Mouse (Mus musculus) heart, adult 2 months (tissue): ENCODE measurements around the gene Hyal3. TPM values are rescaled to one million over a fixed set of nuclear protein-coding genes. Genes with fewer than 3 reads are reported as not detected.

ENCODE experiments used
- DNase-seq, 2 experiments: peaks; one replicate each; pipeline ENCODE4 v3.0.0; 2021
- H3K27ac ChIP-seq: fragments of 200-600 bp; 2 replicates; pipeline ENCODE4 v1.8.1; 2022
- H3K27me3 ChIP-seq: fragments of 200-500 bp; 2 replicates; pipeline ENCODE4 v1.6.1; 2012; ENCODE audit warnings: mild to moderate bottlenecking, low read length, inconsistent platforms, mixed read lengths; ENCODE audit not compliant: control insufficient read depth, insufficient read depth
- H3K36me3 ChIP-seq: fragments of 200-500 bp; 2 replicates; pipeline ENCODE4 v1.6.1; 2012; ENCODE audit warnings: low read length, inconsistent platforms; ENCODE audit not compliant: control insufficient read depth, insufficient read depth
- H3K4me1 ChIP-seq: fragments of 200-500 bp; 2 replicates; pipeline ENCODE4 v1.6.1; 2011; ENCODE audit warnings: low read length; ENCODE audit not compliant: control insufficient read depth, insufficient read depth
- H3K4me3 ChIP-seq: fragments of 200-600 bp; 2 replicates; pipeline ENCODE4 v1.8.1; 2022
- H3K79me2 ChIP-seq: fragments of 200-500 bp; replicated peaks from 2 replicates; pipeline ENCODE4 v1.6.1; 2012; ENCODE audit warnings: mild to moderate bottlenecking, inconsistent platforms, low read length, moderate library complexity, mixed read lengths; ENCODE audit not compliant: control insufficient read depth, insufficient read depth
- H3K9ac ChIP-seq: fragments of 200-500 bp; 2 replicates; pipeline ENCODE4 v1.6.1; 2012; ENCODE audit warnings: low read depth, mild to moderate bottlenecking, control low read depth, inconsistent platforms, low read length, mixed read lengths
- CTCF ChIP-seq: fragments of 200-600 bp; IDR thresholded peaks from 2 replicates; pipeline ENCODE4 v1.8.1; 2022; ENCODE audit warnings: antibody characterized with exemption, mild to moderate bottlenecking, moderate library complexity
- EP300 ChIP-seq: fragments of 200-500 bp; IDR thresholded peaks from 2 replicates; pipeline ENCODE4 v1.6.1; 2011; ENCODE audit warnings: low read depth, low read length, control low read depth; ENCODE audit not compliant: insufficient read depth
- POLR2A ChIP-seq: fragments of 200-500 bp; IDR thresholded peaks from 2 replicates; pipeline ENCODE4 v1.6.1; 2011; ENCODE audit warnings: mild to moderate bottlenecking, low read depth, low read length, control low read depth; ENCODE audit not compliant: insufficient read depth
- WGBS: fragments of 180-500 bp; shearing (Covaris S2); methylation state at CpG from one replicate; pipeline ENCODE4 v1.1.7; 2018; 5-methylcytosine and 5-hydroxymethylcytosine counted together
- intact Hi-C: fragments of 180-260 bp; cut with DNase I; formaldehyde crosslinking; loops from one replicate; pipeline ENCODE4 v1.15.1; 2025
- polyA plus RNA-seq: library from polyadenylated mRNA; depleted of rRNA; stranded (reverse); fragments of >200 nt; gene quantifications from 2 replicates; pipeline ENCODE4 v1.2.3, GENCODE M21; 2012
- total RNA-seq, 2 experiments: library from RNA; stranded (reverse); gene quantifications; 2 replicates each; pipeline ENCODE4 v1.2.3; 2021

The Hyal3 gene
- total and polyA plus RNA-seq, 3 experiments, result 0.29 to 0.34 (median 0.31) TPM

- Histone ChIP-seq H3K27ac (no peak overlapping the region), H3K4me3 (no peak overlapping the region), H3K9ac (no peak overlapping the region), H3K36me3 (peaks cover 5% of the 10 kb centered on the region; the same call in 1 of the 2 replicates), H3K4me1 (peaks cover 15% of the 10 kb centered on the region), H3K79me2 (peaks cover 9% of the 10 kb centered on the region), H3K27me3 (no peaks in the 10 kb centered on the region)
- intact Hi-C loops, result loop anchor here (10.0 kb wide), 2 partner anchors 645 to 855 kb away; partner anchors contain the start of genes Manf and Tex264
- 92% methylated on average over 8 of the region's 8 CpGs for WGBS
- TF ChIP-seq POLR2A (no peak), CTCF (no peak), EP300 (no peak)
- no peak for DNase-seq
These were observed 40.7 kb upstream of the Hyal3 start for GRCm38 (mm10) chr9:107539940-107540339.

DNA sequence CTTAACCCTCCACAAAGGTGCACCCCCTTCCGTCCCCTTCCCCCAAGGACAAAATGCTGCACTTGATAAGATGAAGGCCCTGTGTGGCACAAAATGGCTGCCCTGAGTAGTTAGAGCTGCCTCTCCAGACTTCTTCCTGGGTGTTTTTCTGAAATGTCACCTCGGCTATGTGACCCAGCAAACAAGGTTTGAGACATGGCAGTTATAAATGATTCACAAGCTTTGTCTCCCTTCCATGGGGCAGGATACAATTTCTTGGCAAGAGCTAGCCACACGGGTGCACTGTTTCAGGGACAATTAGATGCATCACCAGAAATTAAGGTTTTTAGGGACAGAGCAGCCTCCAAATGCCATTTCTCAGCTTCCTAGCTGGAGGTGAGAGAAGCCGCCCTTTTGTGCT, 40.2 kb upstream of the Hyal3 start:
- no peak overlapping the region for H3K4me3 ChIP-seq
- TF ChIP-seq POLR2A (no peak), CTCF (no peak), EP300 (no peak)
- H3K27me3 ChIP-seq, result no peaks in the 10 kb centered on the region
- H3K79me2 ChIP-seq, result peaks cover 5% of the 10 kb centered on the region; the same call in 1 of the 2 replicates
- no peak for DNase-seq
- peaks cover 5% of the 10 kb centered on the region; the same call in 1 of the 2 replicates for H3K36me3 ChIP-seq
- H3K27ac ChIP-seq, result no peak overlapping the region
- H3K4me1 ChIP-seq, result peaks cover 15% of the 10 kb centered on the region
- intact Hi-C loops, result loop anchor here (10.0 kb wide), 1 partner anchor 856 kb away; the partner anchor contains the start of gene Tex264
- WGBS, result 66% methylated on average over 4 of the region's 4 CpGs
- H3K9ac ChIP-seq, result no peak overlapping the region

- Histone ChIP-seq H3K36me3 (peaks cover 5% of the 10 kb centered on the region; the same call in 1 of the 2 replicates), H3K27ac (no peak overlapping the region; the same call in 1 of the 2 replicates), H3K9ac (no peak overlapping the region), H3K4me1 (peaks cover 11% of the 10 kb centered on the region), H3K4me3 (peak overlapping the region; percentile 75), H3K27me3 (no peaks in the 10 kb centered on the region), H3K79me2 (0 out of 2 replicates have a peak, but pooled peaks cover 3% of the 10 kb centered on the region)
- DNase-seq, result no peak
- WGBS, result 33% methylated on average over 10 of the region's 10 CpGs
- TF ChIP-seq CTCF (no peak), EP300 (no peak), POLR2A (no peak)
- intact Hi-C loops, result loop anchor here (10.0 kb wide), 1 partner anchor 856 kb away; the partner anchor contains the start of gene Tex264
These were observed 39.6 kb upstream of the Hyal3 start for GRCm38 (mm10) chr9:107541005-107541404.

GRCm38 (mm10) chr9:107541474-107542351, 38.9 kb upstream of the Hyal3 start, which contains the start of the genes Cyb561d2 and Nprl2:
Cyb561d2 (minus strand) TSS chr9:107542193.
Nprl2 (plus strand) TSS chr9:107542226.
- Histone ChIP-seq H3K9ac (peak within 1 kb of the TSS; percentile 69), H3K4me3 (peak within 1 kb of the TSS; percentile 75), H3K36me3 (peaks cover 3% of the 10 kb centered on the region; the same call in 1 of the 2 replicates), H3K27me3 (no peaks in the 10 kb centered on the region), H3K27ac (peak within 1 kb of the TSS; percentile 76), H3K79me2 (no peaks in the 10 kb centered on the region), H3K4me1 (peaks cover 6% of the 10 kb centered on the region)
- intact Hi-C loops, result loop anchor here (1.0 to 10.0 kb wide), 2 partner anchors 8 to 857 kb away; partner anchors contain the start of genes Tex264 and Tmem115
- WGBS, result 1% methylated on average over 46 of the region's 46 CpGs
- TF ChIP-seq EP300 (peak; percentile 66), CTCF (no peak), POLR2A (peak; percentile 84)
- DNase-seq, result peak; percentile 95 to 96

DNA sequence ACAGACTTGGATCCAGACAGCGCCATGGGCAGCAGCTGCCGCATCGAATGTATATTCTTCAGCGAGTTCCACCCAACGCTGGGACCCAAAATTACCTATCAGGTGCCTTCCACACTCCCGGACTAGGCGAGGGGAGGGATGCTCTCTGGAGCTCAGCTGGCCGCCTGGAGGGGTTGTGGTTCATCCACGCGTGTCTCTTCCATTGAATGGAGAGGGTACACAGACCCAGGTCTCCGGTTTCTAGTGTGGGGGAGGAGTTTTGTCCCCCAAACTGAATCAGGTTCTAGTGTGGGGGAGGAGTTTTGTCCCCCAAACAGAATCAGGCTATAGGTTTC, 38.3 kb upstream of the Hyal3 start:
- intact Hi-C loops, result loop anchor here (1.0 to 10.0 kb wide), 2 partner anchors 9 to 858 kb away; partner anchors contain the start of genes Tex264 and Tmem115
- Histone ChIP-seq H3K4me3 (peak overlapping the region; percentile 75), H3K27me3 (no peaks in the 10 kb centered on the region), H3K4me1 (peaks cover 5% of the 10 kb centered on the region; the same call in 1 of the 2 replicates), H3K79me2 (no peaks in the 10 kb centered on the region), H3K27ac (peak overlapping the region; percentile 76), H3K36me3 (no peaks in the 10 kb centered on the region), H3K9ac (peak overlapping the region; percentile 69)
- TF ChIP-seq EP300 (no peak), CTCF (no peak), POLR2A (no peak)
- 2% methylated on average over 11 of the region's 11 CpGs for WGBS
- DNase-seq, result no peak
